Mouse (Mus musculus): ENCODE results near the gene Nans.

DNA sequence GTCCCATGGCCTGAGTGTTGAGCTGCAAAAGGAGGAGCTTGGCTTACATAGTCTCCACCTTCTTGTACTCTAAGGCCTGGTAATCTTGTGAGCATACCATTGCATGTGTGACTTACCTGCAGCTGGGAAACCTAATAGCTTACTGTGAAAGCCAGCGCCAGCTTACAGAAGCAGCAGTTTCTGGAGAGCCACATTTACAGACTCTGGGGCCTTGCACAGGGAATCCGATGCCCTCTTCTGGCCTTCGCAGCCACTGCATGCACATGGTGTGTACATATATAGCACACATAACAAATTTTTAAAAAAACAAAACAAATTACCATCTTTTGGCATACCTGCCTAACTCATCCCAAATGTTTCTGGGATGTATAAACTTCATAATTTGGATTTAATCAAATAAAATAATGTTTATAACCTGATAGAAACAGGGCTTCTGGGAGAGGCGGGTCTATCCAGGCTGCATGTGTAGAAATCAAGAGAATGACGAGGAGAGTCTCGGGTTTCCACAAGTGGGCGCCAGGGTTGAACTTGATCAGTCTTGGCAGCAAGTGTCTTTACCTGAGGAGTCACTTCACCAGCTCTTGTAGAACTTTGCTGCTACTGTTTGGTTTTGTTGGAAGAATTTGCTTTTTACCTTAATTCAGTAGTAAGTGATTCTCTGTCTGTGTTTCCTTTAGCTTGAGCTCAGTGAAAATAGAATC lies 25.8 kb upstream of the Nans start:
- TF ChIP-seq CTCF (IDR thresholded peaks at IDR 0.05; ENCODE audit: extremely low read depth, insufficient read depth, insufficient read length, insufficient replicate concordance) (peak; percentile 42; the same call in 1 of the 2 replicates), POLR2A (IDR thresholded peaks at IDR 0.05; ENCODE audit: low read depth, low read length) (no peak)
